Mouse (Mus musculus) forebrain, embryonic 16.5 days (tissue): ENCODE results near the gene Bphl. TPM values are rescaled to one million over a fixed set of nuclear protein-coding genes. Genes with fewer than 3 reads are reported as not detected.

ENCODE experiments used
- ATAC-seq: fragments of 200-750 bp; cut with Nextera tagmentation; 2 replicates; pipeline ENCODE4 v1.8.0; 2017; ENCODE audit warnings: mild to moderate bottlenecking, moderate library complexity
- H3K27ac ChIP-seq: fragments of 300-500 bp; sonication (generic); 2 replicates; pipeline ENCODE4 v1.5.1; 2014; ENCODE audit warnings: low read length, control low read depth
- H3K27me3 ChIP-seq: fragments of 300-500 bp; sonication (generic); replicated peaks from 2 replicates; pipeline ENCODE4 v1.6.1; 2014; ENCODE audit warnings: low read length; ENCODE audit not compliant: control insufficient read depth, insufficient read depth
- H3K36me3 ChIP-seq: fragments of 300-500 bp; sonication (generic); 2 replicates; pipeline ENCODE4 v1.6.1; 2014; ENCODE audit not compliant: control insufficient read depth, insufficient read depth
- H3K4me1 ChIP-seq: fragments of 300-500 bp; sonication (generic); replicated peaks from 2 replicates; pipeline ENCODE4 v1.6.1; 2014; ENCODE audit warnings: low read length; ENCODE audit not compliant: control insufficient read depth, insufficient read depth
- H3K4me2 ChIP-seq: fragments of 300-500 bp; sonication (generic); 2 replicates; pipeline ENCODE4 v1.6.1; 2014; ENCODE audit warnings: mild to moderate bottlenecking, low read length, control low read depth
- H3K4me3 ChIP-seq: fragments of 300-500 bp; sonication (generic); replicated peaks from 2 replicates; pipeline ENCODE4 v1.5.1; 2014; ENCODE audit warnings: mild to moderate bottlenecking, low read length, control low read depth
- H3K9ac ChIP-seq: fragments of 300-500 bp; sonication (generic); replicated peaks from 2 replicates; pipeline ENCODE4 v1.6.1; 2014; ENCODE audit warnings: low read depth, low read length, control low read depth
- H3K9me3 ChIP-seq: fragments of 300-500 bp; sonication (generic); 2 replicates; pipeline ENCODE4 v1.6.1; 2016; ENCODE audit warnings: low read length; ENCODE audit not compliant: control insufficient read depth
- WGBS: fragments of 180-500 bp; shearing (Covaris S2); extraction: QIAGEN DNeasy Blood & Tissue Kit; methylation state at CpG from one replicate; pipeline ENCODE4 v1.1.7; 2014; 5-methylcytosine and 5-hydroxymethylcytosine counted together
- polyA plus RNA-seq: library from polyadenylated mRNA; unstranded; fragments of >200 nt; fragmentation: Nextera tagmentation; extraction: Ambion mirVana; gene quantifications from 2 replicates; pipeline ENCODE4 v1.2.1, GENCODE M21; 2015

The Bphl gene
- polyA plus RNA-seq: 35.5 and 39.0 TPM in 2 replicates

DNA sequence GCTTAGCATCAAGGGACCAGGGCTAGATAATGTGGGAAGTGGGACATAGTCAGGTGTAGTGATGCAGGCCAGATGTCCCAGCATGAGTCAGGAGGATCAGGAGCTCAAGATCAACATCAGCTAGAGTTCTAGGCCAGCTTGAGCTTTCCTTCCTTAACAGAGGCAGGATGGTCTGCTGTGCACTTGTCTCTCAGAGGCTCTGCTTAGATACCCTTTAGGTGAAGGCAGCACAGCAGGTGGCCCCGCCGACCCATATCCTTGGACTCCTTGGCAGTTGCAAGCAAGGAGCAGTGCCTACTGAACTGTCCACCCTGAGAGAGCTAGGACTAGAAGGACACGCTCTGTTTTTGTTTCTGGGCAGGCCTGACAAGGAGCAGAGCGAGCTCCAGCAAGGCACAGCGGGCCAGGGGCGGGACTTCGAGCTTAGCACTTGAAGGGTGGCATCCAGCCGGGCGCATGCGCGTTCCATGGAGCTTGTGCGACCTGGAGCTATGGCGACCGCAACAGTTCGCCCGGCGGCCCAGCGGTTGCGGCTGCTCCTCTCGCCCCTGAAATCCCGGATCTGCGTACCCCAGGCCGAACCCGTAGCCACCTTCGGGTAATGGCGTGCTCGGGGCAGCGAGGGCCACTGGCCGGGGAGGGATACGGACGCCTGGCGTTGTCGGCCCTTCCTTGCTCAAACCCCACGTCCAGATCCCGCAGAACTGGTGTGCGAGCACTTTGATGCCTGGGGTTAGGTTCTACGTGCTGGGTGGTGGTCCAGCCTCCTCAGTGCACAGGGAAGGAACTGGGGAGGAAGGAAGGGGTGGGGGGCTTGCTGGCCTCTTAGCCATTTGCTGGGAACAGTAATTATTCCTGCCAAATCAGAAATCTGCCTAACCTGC lies at the start of gene Bphl:
Bphl (plus strand) TSS at position 426 of the 884 bp plus-strand sequence.
- H3K4me1 ChIP-seq: peaks cover 14% of the 10 kb centered on the region
- peak within 1 kb of the TSS; percentile 84 for H3K4me3 ChIP-seq
- peak; percentile 97 for ATAC-seq
- under 1% methylated on average over 37 of the region's 37 CpGs for WGBS
- no peaks in the 10 kb centered on the region for H3K27me3 ChIP-seq
- no peaks in the 10 kb centered on the region; the same call in 1 of the 2 replicates for H3K9me3 ChIP-seq
- peak within 1 kb of the TSS; percentile 95 for H3K9ac ChIP-seq
- H3K4me2 ChIP-seq: peak within 1 kb of the TSS; percentile 66
- peak within 1 kb of the TSS; percentile 86 for H3K27ac ChIP-seq
- peaks cover 2% of the 10 kb centered on the region for H3K36me3 ChIP-seq

GRCm38 (mm10) chr13:33989625-33990024 lies 47.8 kb upstream of the Bphl start:
- WGBS: 83% methylated on average over 5 of the region's 5 CpGs
- Histone ChIP-seq H3K9ac (no peak overlapping the region), H3K27me3 (no peaks in the 10 kb centered on the region), H3K36me3 (no peaks in the 10 kb centered on the region), H3K27ac (no peak overlapping the region), H3K4me3 (no peak overlapping the region), H3K9me3 (no peaks in the 10 kb centered on the region), H3K4me1 (no peaks in the 10 kb centered on the region), H3K4me2 (no peak overlapping the region)
- no peak for ATAC-seq

DNA sequence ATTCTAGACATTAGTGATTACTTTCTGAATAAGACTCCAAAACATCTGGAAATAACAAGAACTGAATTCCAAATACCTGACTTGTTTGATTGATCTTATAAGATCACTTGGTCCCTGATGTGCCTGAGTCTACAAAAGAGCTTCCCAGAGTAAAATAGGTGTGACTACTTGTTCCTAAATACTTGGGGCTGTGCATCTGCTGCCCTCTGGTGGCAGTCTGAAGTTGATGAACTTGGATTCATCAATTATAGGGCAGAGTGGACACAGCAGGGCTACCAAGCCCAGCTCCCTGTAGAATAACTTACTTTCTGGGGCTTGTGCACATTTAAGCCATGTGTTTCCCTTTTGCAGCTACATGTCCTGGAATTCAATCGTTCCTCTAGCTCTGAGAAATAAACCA lies 42.2 kb upstream of the Bphl start:
- H3K27me3 ChIP-seq: no peaks in the 10 kb centered on the region
- no peak overlapping the region for H3K4me3 ChIP-seq
- no peaks in the 10 kb centered on the region for H3K36me3 ChIP-seq
- peak; percentile 45; the same call in 1 of the 2 replicates for ATAC-seq
- 29% methylated on average over 1 of the region's 1 CpGs for WGBS
- H3K4me2 ChIP-seq: no peak overlapping the region
- H3K27ac ChIP-seq: no peak overlapping the region
- no peaks in the 10 kb centered on the region for H3K9me3 ChIP-seq
- H3K4me1 ChIP-seq: no peaks in the 10 kb centered on the region
- H3K9ac ChIP-seq: no peak overlapping the region

DNA sequence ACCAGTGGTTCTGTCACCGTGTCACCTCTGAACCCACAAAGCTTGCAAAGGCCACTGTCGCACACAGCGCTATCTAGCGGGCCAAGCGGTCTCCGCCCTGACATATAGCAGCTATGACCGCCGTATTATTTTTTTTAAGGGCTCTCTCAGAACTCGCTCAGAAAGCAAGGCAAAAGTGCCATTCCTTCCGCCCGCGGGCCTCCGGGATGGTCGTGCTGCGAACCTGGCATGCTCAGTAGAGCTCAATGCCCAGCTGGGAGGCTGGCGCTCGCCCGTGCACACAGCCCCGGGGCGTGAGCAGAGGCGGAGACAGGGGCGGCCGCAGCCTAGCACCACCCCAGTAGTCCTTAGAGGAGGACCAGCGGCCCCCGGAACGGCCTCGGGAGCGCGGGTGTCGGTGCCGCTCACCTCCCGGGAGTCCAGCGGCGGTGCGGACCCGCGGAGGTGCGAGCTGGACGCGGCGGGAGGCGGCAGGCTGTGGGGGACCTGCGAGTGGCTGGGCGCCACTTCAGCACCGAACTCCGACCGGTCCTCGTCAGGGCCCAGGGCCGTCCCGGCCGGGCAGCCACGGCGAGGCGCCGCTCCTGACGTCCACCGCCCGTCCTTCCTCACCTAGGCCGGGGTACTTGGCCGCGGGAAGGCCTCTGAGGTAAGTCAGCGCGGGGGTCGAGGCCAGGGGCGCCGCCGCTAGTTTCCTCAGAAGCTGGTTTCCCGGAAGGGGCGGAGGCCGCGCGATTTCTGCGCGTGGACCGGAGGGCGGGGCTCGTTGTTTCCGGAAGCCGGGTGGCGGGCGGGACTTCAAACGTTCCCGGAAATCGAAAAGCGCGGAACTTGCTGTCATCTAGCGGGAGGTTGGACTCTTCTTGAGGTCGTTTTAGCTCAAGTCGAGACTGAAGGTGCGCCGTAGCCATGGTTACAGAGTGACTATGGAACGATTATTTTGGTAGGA lies 35.1 kb upstream of the Bphl start, which contains the start of the genes Ripk1 and Serpinb6a:
Ripk1 (plus strand) TSS at position 306 of the 949 bp plus-strand sequence.
Serpinb6a (minus strand) TSS at position 737 of the 949 bp plus-strand sequence.
- H3K9ac ChIP-seq: peak within 1 kb of the TSS; percentile 81
- under 1% methylated on average over 92 of the region's 92 CpGs for WGBS
- peak within 1 kb of the TSS; percentile 83 for H3K4me3 ChIP-seq
- peak; percentile 99 for ATAC-seq
- H3K9me3 ChIP-seq: no peaks in the 10 kb centered on the region
- no peaks in the 10 kb centered on the region for H3K36me3 ChIP-seq
- no peaks in the 10 kb centered on the region for H3K27me3 ChIP-seq
- H3K4me2 ChIP-seq: peak within 1 kb of the TSS; percentile 92
- H3K27ac ChIP-seq: peak within 1 kb of the TSS; percentile 85
- H3K4me1 ChIP-seq: peaks cover 9% of the 10 kb centered on the region

- Histone ChIP-seq H3K4me3 (peak overlapping the region; percentile 83), H3K27ac (peak overlapping the region; percentile 49; the same call in 1 of the 2 replicates), H3K4me1 (peaks cover 9% of the 10 kb centered on the region), H3K36me3 (no peaks in the 10 kb centered on the region), H3K9ac (peak overlapping the region; percentile 81), H3K4me2 (peak overlapping the region; percentile 92), H3K27me3 (no peaks in the 10 kb centered on the region), H3K9me3 (no peaks in the 10 kb centered on the region)
- WGBS: 6% methylated on average over 5 of the region's 5 CpGs
- ATAC-seq: peak; percentile 14
Measured at GRCm38 (mm10) chr13:34003058-34003457, 34.3 kb upstream of the Bphl start.

- ATAC-seq: no peak
- Histone ChIP-seq H3K9me3 (no peaks in the 10 kb centered on the region), H3K27me3 (no peaks in the 10 kb centered on the region), H3K4me1 (peaks cover 4% of the 10 kb centered on the region), H3K9ac (no peak overlapping the region), H3K4me3 (no peak overlapping the region), H3K4me2 (no peak overlapping the region), H3K27ac (no peak overlapping the region), H3K36me3 (no peaks in the 10 kb centered on the region)
- 75% methylated on average over 2 of the region's 2 CpGs for WGBS
Measured at GRCm38 (mm10) chr13:34007234-34007633, 30.2 kb upstream of the Bphl start.

GRCm38 (mm10) chr13:34016927-34017569 lies 20.3 kb upstream of the Bphl start:
- Histone ChIP-seq H3K27ac (no peak overlapping the region), H3K36me3 (peaks cover 10% of the 10 kb centered on the region), H3K4me3 (no peak overlapping the region), H3K9ac (no peak overlapping the region), H3K4me2 (no peak overlapping the region), H3K9me3 (no peaks in the 10 kb centered on the region), H3K4me1 (no peaks in the 10 kb centered on the region), H3K27me3 (no peaks in the 10 kb centered on the region)
- WGBS: 75% methylated on average over 9 of the region's 9 CpGs
- peak; percentile 58 for ATAC-seq

DNA sequence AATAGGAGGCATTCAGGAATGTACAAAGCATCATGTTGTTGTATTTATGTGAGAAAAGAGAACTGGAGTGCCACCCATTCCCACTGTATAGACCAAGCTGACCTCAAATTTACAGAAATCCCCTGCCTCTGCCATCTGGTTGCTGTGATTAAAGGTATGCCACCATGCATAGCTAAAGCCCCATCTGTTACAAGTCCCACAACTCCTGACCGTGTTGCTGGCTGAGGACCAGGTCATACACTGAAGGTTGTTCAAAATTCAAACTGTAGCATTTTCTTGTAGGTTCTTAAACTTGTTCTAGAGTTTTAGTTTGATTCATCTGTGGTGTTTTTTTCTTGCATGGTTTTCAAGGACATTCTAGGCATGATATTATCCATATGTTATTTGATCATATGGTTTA lies 18.9 kb upstream of the Bphl start:
- H3K9me3 ChIP-seq: no peaks in the 10 kb centered on the region
- no peak overlapping the region for H3K4me2 ChIP-seq
- no peak overlapping the region for H3K4me3 ChIP-seq
- H3K27me3 ChIP-seq: no peaks in the 10 kb centered on the region
- 80% methylated on average over 1 of the region's 1 CpGs for whole genome bisulfite sequencing
- H3K36me3 ChIP-seq: peaks cover 14% of the 10 kb centered on the region
- ATAC-seq: no peak
- no peaks in the 10 kb centered on the region for H3K4me1 ChIP-seq
- no peak overlapping the region for H3K9ac ChIP-seq
- no peak overlapping the region for H3K27ac ChIP-seq
